Mouse (Mus musculus) kidney, adult 18-20 months (tissue): Measurements from ENCODE around the gene B3gnt9.
"Not testable (repeated sequence)": the region's sequence is repeated elsewhere in the genome, so short reads cannot be mapped to it uniquely, and the experiment has no call there.

Experiments used
- DNase-seq: peaks from one replicate; pipeline ENCODE4 v3.0.0; 2021

Gene B3gnt9

GRCm38 (mm10) chr8:105257318-105258114 lies 2.6 kb upstream of the B3gnt9 start:
- DNase-seq: no peak

GRCm38 (mm10) chr8:105254152-105254965 lies 594 bp downstream of the B3gnt9 start:
- peak; percentile 90 for DNase-seq

- no peak for DNase-seq
Measured at GRCm38 (mm10) chr8:105253766-105254151, 1.2 kb downstream of the B3gnt9 start.

GRCm38 (mm10) chr8:105252680-105253537 lies 2.0 kb downstream of the B3gnt9 start:
- no peak for DNase-seq

- no peak for DNase-seq
Measured at GRCm38 (mm10) chr8:105251954-105252353, 3.0 kb downstream of the B3gnt9 start.

- no peak for DNase-seq
Measured at GRCm38 (mm10) chr8:105241016-105241415, 13.9 kb downstream of the B3gnt9 start.

GRCm38 (mm10) chr8:105237442-105238142 lies 17.4 kb downstream of the B3gnt9 start:
- no peak for DNase-seq

- DNase-seq: peak; percentile 28
Measured at GRCm38 (mm10) chr8:105235206-105235605, 19.7 kb downstream of the B3gnt9 start.

GRCm38 (mm10) chr8:105233126-105233935 lies 21.6 kb downstream of the B3gnt9 start:
- no peak for DNase-seq

GRCm38 (mm10) chr8:105232321-105232693 lies 22.6 kb downstream of the B3gnt9 start:
- not testable (repeated sequence) for DNase-seq

- DNase-seq: no peak
Measured at GRCm38 (mm10) chr8:105231503-105232320, 23.2 kb downstream of the B3gnt9 start.

- DNase-seq: no peak
Measured at GRCm38 (mm10) chr8:105225917-105226316, 29.0 kb downstream of the B3gnt9 start.

- no peak for DNase-seq
Measured at GRCm38 (mm10) chr8:105225272-105225593, 29.7 kb downstream of the B3gnt9 start.

- peak; percentile 96 for DNase-seq
Measured at GRCm38 (mm10) chr8:105224413-105225271, 30.3 kb downstream of the B3gnt9 start, which contains the start of gene D230025D16Rik. Gene D230025D16Rik, plus strand, starts transcription at chr8:105225145.

GRCm38 (mm10) chr8:105223850-105224249 lies 31.1 kb downstream of the B3gnt9 start:
- DNase-seq: no peak

- peak; percentile 6 for DNase-seq
Measured at GRCm38 (mm10) chr8:105217926-105218522, 36.9 kb downstream of the B3gnt9 start.

- DNase-seq: no peak
Measured at GRCm38 (mm10) chr8:105214104-105214503, 40.8 kb downstream of the B3gnt9 start.

GRCm38 (mm10) chr8:105209153-105210110 lies 45.5 kb downstream of the B3gnt9 start:
- no peak for DNase-seq
